Mouse (Mus musculus) hematopoietic multipotent progenitor cell, adult 10-12 weeks (in vitro differentiated cells): Measurements from ENCODE around the gene Lrba. TPM values are rescaled to one million over a fixed set of nuclear protein-coding genes. Genes with fewer than 3 reads are reported as not detected.

Experiments
- polyA plus RNA-seq: library from polyadenylated mRNA; stranded (reverse); fragments of >175 nt; gene quantifications from 2 replicates; pipeline ENCODE4 v1.2.3, GENCODE M21; 2012; ENCODE audit warnings: low replicate concordance

The Lrba gene
- 5.2 and 16.2 TPM in 2 replicates for polyA plus RNA-seq

GRCm38 (mm10) chr3:86224564-86225421 is at the start of gene Lrba:
Gene Lrba (plus strand): TSS chr3:86224680.

GRCm38 (mm10) chr3:86548091-86549015 is 323.9 kb downstream of the Lrba start, which contains the start of gene Mab21l2:
Gene Mab21l2 (minus strand): TSS chr3:86548629.

Other genes with a start within 250 kb of the Lrba start
- not detected in 2 replicates for gene Prss48, start 222.2 kb upstream of the Lrba start, polyA plus RNA-seq
- gene Rps3a1, start 82.0 kb upstream of the Lrba start, polyA plus RNA-seq: 39.3 and 394 TPM in 2 replicates